Mouse (Mus musculus) brain, embryonic 14.5 days (tissue): ENCODE results near the gene Zfp652.

Source experiments
- CTCF ChIP-seq: fragments of 200-500 bp; IDR thresholded peaks from 2 replicates; pipeline ENCODE4 v1.5.1; 2012; ENCODE audit warnings: inconsistent platforms, mild to moderate bottlenecking, moderate library complexity, borderline replicate concordance; ENCODE audit not compliant: insufficient read depth, insufficient read length; ENCODE audit errors: extremely low read depth
- POLR2A ChIP-seq: fragments of 200-500 bp; IDR thresholded peaks from 2 replicates; pipeline ENCODE4 v1.6.1; 2012; ENCODE audit warnings: mild to moderate bottlenecking, inconsistent platforms, borderline replicate concordance; ENCODE audit not compliant: poor library complexity, insufficient read depth, insufficient read length, severe bottlenecking; ENCODE audit errors: extremely low read depth

DNA sequence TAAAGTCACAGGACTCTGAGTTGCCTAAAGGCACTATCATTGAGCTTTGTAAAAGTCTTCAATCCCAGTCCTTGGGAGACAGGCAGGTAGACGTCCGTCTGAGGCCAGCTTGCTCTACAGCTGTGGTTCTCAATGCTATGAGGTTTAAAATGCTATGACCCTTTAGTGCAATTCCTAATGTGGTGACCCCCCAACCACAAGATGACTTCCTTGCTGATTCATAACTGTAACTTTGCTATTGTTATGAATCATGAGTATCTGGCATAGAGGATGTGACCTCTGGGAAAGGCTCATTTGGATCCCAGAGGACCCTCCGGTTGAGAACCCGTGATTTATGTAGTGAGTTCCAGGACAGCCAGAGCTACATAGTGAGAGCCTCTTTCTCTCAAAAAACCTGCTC, 66.9 kb downstream of the Zfp652 start:
- TF ChIP-seq POLR2A (no peak), CTCF (no peak)
